Mouse (Mus musculus): Measurements from ENCODE around the gene Trim67. TPM values are rescaled to one million over a fixed set of nuclear protein-coding genes. Genes with fewer than 3 reads are reported as not detected.

Gene Trim67
- total RNA-seq (2014; fragmentation: Nextera tagmentation) (not detected in 2 replicates), total RNA-seq (2017) (not detected in 2 replicates)

- no peak for ATAC-seq (replicated peaks; ENCODE audit: low FRiP score, low TSS enrichment, poor library complexity, severe bottlenecking)
Measured at GRCm38 (mm10) chr8:124792708-124793107, at the start of gene Trim67. Gene Trim67, plus strand, starts transcription at chr8:124793092.

- ATAC-seq (replicated peaks; ENCODE audit: low FRiP score, low TSS enrichment, poor library complexity, severe bottlenecking), result no peak
Measured at GRCm38 (mm10) chr8:124746661-124747060, 46.2 kb upstream of the Trim67 start.

DNA sequence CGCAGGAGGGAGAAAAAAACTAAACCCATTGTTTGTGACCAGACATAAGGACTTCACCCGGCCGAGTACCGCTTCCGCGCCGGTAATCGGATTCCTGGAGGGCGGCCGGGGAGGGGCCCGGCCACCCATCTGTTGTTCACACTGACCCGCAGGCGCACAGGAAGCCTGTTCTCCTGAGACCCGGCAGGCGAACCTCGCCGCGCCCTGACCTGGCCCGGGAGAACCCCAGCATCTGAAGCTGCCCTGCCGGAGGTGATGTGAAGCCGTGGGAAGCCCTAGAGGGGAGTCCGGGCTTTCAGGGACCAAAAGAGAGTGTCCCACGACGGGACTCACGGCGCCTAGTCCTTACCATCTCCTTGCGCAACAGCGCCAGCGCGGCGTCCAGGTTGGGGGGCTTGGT, 41.7 kb upstream of the Trim67 start:
- no peak for ATAC-seq (replicated peaks; ENCODE audit: low FRiP score, low TSS enrichment, poor library complexity, severe bottlenecking)

GRCm38 (mm10) chr8:124751709-124752173, 41.2 kb upstream of the Trim67 start, which contains the start of gene Fam89a:
Gene Fam89a, minus strand, starts transcription at chr8:124751832.
- ATAC-seq (replicated peaks; ENCODE audit: low FRiP score, low TSS enrichment, poor library complexity, severe bottlenecking), result peak; percentile 84

- no peak for ATAC-seq (replicated peaks; ENCODE audit: low FRiP score, low TSS enrichment, poor library complexity, severe bottlenecking)
Measured at GRCm38 (mm10) chr8:124752325-124752862, 40.5 kb upstream of the Trim67 start.

GRCm38 (mm10) chr8:124754101-124754791, 38.6 kb upstream of the Trim67 start:
- ATAC-seq (replicated peaks; ENCODE audit: low FRiP score, low TSS enrichment, poor library complexity, severe bottlenecking), result no peak

- ATAC-seq (replicated peaks; ENCODE audit: low FRiP score, low TSS enrichment, poor library complexity, severe bottlenecking), result no peak
Measured at GRCm38 (mm10) chr8:124754792-124755190, 38.1 kb upstream of the Trim67 start.

GRCm38 (mm10) chr8:124755481-124755880, 37.4 kb upstream of the Trim67 start:
- no peak for ATAC-seq (replicated peaks; ENCODE audit: low FRiP score, low TSS enrichment, poor library complexity, severe bottlenecking)

GRCm38 (mm10) chr8:124756153-124756552, 36.7 kb upstream of the Trim67 start:
- no peak for ATAC-seq (replicated peaks; ENCODE audit: low FRiP score, low TSS enrichment, poor library complexity, severe bottlenecking)

- no peak for ATAC-seq (replicated peaks; ENCODE audit: low FRiP score, low TSS enrichment, poor library complexity, severe bottlenecking)
Measured at GRCm38 (mm10) chr8:124756601-124757000, 36.3 kb upstream of the Trim67 start.

GRCm38 (mm10) chr8:124758544-124758943, 34.3 kb upstream of the Trim67 start:
- peak; percentile 75 for ATAC-seq (replicated peaks; ENCODE audit: low FRiP score, low TSS enrichment, poor library complexity, severe bottlenecking)

GRCm38 (mm10) chr8:124763061-124763460, 29.8 kb upstream of the Trim67 start:
- ATAC-seq (replicated peaks; ENCODE audit: low FRiP score, low TSS enrichment, poor library complexity, severe bottlenecking), result no peak

DNA sequence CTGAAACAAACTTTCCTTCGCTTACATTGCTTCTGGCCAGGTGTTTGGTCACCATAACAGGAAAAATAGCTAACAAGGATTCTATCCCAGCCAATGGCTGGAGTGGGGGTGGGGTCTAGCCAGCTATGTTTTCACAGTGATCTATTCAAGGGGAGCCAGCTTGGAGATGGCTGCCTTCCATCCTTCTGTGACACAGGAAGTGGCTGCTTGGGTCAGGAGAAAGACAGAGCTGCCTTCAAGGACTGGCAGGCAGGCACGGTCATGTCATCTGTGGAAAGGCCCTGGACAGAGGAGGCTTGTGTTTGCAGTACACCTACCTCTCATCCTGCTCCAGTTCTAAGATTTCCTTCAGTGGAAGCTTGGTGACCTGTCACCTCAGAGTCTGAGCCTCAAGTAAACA, 20.5 kb upstream of the Trim67 start:
- ATAC-seq (replicated peaks; ENCODE audit: low FRiP score, low TSS enrichment, poor library complexity, severe bottlenecking), result no peak

DNA sequence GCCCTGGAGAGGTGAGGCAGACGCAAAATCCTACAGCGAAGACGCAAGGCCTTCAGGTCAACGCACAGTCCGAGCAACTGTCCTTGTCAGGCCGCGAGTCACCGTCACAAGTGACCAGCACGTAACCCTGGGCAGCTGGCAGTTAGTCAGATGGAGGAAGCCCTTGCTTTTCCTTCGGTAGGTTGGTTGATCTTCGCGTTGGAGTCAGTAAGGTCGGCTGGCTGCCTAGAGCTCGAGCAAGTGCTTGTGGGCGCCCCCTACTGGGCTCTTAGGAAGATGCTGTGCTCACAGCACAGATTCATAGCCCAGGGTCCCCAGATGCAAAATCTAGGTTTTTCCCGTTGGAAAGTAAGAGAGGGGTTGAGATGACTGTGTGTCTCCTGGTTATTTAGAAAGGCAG, 17.2 kb upstream of the Trim67 start:
- ATAC-seq (replicated peaks; ENCODE audit: low FRiP score, low TSS enrichment, poor library complexity, severe bottlenecking), result peak; percentile 85

GRCm38 (mm10) chr8:124780236-124780635, 12.7 kb upstream of the Trim67 start:
- ATAC-seq (replicated peaks; ENCODE audit: low FRiP score, low TSS enrichment, poor library complexity, severe bottlenecking), result no peak

- no peak for ATAC-seq (replicated peaks; ENCODE audit: low FRiP score, low TSS enrichment, poor library complexity, severe bottlenecking)
Measured at GRCm38 (mm10) chr8:124782431-124782830, 10.5 kb upstream of the Trim67 start.

- ATAC-seq (replicated peaks; ENCODE audit: low FRiP score, low TSS enrichment, poor library complexity, severe bottlenecking), result no peak
Measured at GRCm38 (mm10) chr8:124783228-124783627, 9.7 kb upstream of the Trim67 start.

DNA sequence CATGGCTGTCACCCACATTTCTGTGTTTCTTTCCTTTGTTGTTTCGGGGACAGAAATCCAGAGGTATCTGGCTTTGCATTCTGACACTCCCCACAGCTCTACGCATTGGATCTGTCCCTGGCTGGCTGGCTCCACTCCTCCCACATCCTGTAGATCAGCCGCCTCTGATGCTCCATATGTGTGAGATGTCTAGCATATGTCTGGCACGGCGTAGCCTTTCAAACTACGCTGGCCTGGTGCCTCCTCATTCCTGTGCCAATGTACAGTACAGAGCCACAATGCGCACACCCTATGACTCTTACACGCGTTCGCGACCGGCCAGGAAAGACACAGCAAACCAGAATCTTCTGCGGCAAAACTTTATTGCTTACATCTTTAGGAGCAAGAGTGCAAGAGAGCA, 8.3 kb upstream of the Trim67 start:
- no peak for ATAC-seq (replicated peaks; ENCODE audit: low FRiP score, low TSS enrichment, poor library complexity, severe bottlenecking)

- no peak for ATAC-seq (replicated peaks; ENCODE audit: low FRiP score, low TSS enrichment, poor library complexity, severe bottlenecking)
Measured at GRCm38 (mm10) chr8:124790676-124791075, 2.2 kb upstream of the Trim67 start.

- no peak for ATAC-seq (replicated peaks; ENCODE audit: low FRiP score, low TSS enrichment, poor library complexity, severe bottlenecking)
Measured at GRCm38 (mm10) chr8:124791751-124792150, 1.1 kb upstream of the Trim67 start.

DNA sequence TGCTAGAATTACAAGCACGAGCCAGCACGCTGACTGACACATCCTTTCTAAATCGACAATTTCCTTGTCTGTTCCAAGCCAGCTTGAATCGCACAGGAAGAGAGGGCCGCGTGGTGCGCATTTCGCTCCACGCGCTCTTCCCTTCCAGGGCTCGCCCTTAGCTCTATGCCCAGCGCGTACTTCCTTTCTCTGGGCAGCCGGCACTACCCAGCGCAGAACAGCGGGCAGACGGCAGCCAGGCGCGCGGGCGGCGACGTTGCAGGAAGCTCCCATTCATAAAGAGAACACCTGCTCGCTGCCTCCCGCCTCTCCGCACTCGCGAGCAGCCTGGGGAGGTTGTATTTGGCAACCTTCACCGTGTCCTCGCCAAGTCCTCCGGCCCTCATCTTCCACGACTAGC, 706 bp upstream of the Trim67 start:
- ATAC-seq (replicated peaks; ENCODE audit: low FRiP score, low TSS enrichment, poor library complexity, severe bottlenecking), result no peak

Measured in megakaryocyte-erythroid progenitor cell, adult 5-6 weeks (primary cell).